Mouse (Mus musculus): ENCODE measurements at regions not wholly inside any gene's neighbourhood (a gene's known extent, or its start where the extent isn't known, plus 50 kb on each side); places are given as distances from the start of the nearest gene placed in this dataset.

DNA sequence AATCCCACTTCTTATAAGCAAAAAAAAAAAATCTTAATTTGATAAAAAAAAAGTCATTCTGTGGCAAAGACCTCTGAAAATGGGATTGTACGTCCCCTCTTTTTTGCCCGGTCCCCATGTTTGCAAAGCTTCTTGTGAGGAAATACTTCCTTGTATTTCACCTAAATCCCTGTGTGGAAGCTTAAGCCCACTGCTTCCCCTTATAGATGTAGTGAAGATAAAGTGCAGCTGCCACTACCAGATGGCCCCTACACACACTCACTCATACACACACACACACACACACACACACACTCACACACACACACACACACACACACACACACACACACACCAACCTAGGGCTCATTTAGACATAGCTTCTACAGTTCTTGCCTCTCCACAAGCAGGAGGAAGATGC is 159.6 kb upstream of the Klf12 start:
- no peaks in the 10 kb centered on the region for H3K4me1 ChIP-seq (ENCODE audit: control insufficient read depth, insufficient read depth, insufficient read length)
- no peaks in the 10 kb centered on the region for H3K36me3 ChIP-seq (ENCODE audit: control insufficient read depth, insufficient read depth, low read length)
- TF ChIP-seq CTCF (IDR thresholded peaks at IDR 0.05; ENCODE audit: extremely low read depth, insufficient read depth, insufficient read length, insufficient replicate concordance): no peak
- TF ChIP-seq POLR2A (IDR thresholded peaks at IDR 0.05; ENCODE audit: low read depth, low read length): no peak
- no peaks in the 10 kb centered on the region for H3K27me3 ChIP-seq (ENCODE audit: control insufficient read depth, insufficient read depth, low read length)
- H3K4me3 ChIP-seq (ENCODE audit: extremely low read depth, insufficient read depth, insufficient read length): no peak overlapping the region
- H3K27ac ChIP-seq (ENCODE audit: insufficient read depth, low read length): no peak overlapping the region
- DNase-seq (ENCODE audit: low read depth in 1 of 2, low spot score in 2 of 2): no peak
- WGBS: 79% methylated on average over 2 of the region's 2 CpGs

DNA sequence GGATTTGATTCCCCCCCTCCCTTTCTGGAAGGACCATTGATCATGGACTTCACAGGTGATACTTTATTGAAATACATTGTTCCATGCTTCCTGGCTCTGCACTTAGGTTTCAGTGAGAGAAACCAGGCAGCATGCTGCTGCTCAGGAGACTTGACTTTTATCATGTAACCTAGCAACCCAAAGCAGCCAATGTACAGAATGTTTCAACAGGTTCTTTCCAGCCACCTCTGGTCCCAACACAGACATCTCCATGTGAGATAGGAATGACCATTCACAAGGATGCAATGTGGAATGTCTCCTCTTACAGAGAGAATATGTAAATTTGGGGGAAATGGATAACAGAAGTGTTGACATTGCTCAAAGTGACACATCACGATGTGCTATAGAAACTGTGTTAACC is 153.1 kb upstream of the Klf12 start:
- Histone ChIP-seq H3K4me1 (ENCODE audit: control insufficient read depth, insufficient read depth, insufficient read length) (no peaks in the 10 kb centered on the region), H3K27ac (ENCODE audit: insufficient read depth, low read length) (no peak overlapping the region), H3K27me3 (ENCODE audit: control insufficient read depth, insufficient read depth, low read length) (no peaks in the 10 kb centered on the region), H3K4me3 (ENCODE audit: extremely low read depth, insufficient read depth, insufficient read length) (no peak overlapping the region), H3K36me3 (ENCODE audit: control insufficient read depth, insufficient read depth, low read length) (no peaks in the 10 kb centered on the region)
- no peak for DNase-seq (ENCODE audit: low read depth in 1 of 2, low spot score in 2 of 2)
- 83% methylated on average over 1 of the region's 1 CpGs for WGBS
- no peak for TF ChIP-seq CTCF (IDR thresholded peaks at IDR 0.05; ENCODE audit: extremely low read depth, insufficient read depth, insufficient read length, insufficient replicate concordance)
- TF ChIP-seq POLR2A (IDR thresholded peaks at IDR 0.05; ENCODE audit: low read depth, low read length): no peak

DNA sequence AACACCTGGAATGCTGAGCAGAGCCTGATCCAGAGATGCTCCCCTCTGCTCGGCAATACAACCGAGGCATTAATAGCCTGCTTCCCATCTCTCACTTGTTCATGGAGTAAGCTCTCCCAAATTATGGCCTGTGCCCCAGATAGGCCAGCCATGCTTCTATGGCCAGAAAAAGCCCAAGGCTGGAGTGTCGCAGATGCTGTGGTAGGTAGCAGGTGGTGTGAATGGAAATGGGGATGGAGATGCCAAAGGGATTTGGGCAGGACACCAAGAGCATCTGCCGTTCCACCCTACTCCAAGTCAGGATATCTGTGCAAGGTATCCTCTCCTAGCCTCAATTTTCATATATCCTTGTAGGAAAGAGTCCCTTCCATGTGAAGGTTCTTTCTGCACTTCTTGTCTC is 145.2 kb upstream of the Klf12 start:
- no peaks in the 10 kb centered on the region; the same call in 1 of the 2 replicates for H3K27me3 ChIP-seq (ENCODE audit: control insufficient read depth, insufficient read depth, low read length)
- no peak overlapping the region for H3K27ac ChIP-seq (ENCODE audit: insufficient read depth, low read length)
- no peaks in the 10 kb centered on the region for H3K4me1 ChIP-seq (ENCODE audit: control insufficient read depth, insufficient read depth, insufficient read length)
- DNase-seq (ENCODE audit: low read depth in 1 of 2, low spot score in 2 of 2): no peak
- H3K4me3 ChIP-seq (ENCODE audit: extremely low read depth, insufficient read depth, insufficient read length): no peak overlapping the region
- 93% methylated on average over 4 of the region's 4 CpGs for WGBS
- no peaks in the 10 kb centered on the region for H3K36me3 ChIP-seq (ENCODE audit: control insufficient read depth, insufficient read depth, low read length)
- no peak for TF ChIP-seq CTCF (IDR thresholded peaks at IDR 0.05; ENCODE audit: extremely low read depth, insufficient read depth, insufficient read length, insufficient replicate concordance)
- no peak for TF ChIP-seq POLR2A (IDR thresholded peaks at IDR 0.05; ENCODE audit: low read depth, low read length)

DNA sequence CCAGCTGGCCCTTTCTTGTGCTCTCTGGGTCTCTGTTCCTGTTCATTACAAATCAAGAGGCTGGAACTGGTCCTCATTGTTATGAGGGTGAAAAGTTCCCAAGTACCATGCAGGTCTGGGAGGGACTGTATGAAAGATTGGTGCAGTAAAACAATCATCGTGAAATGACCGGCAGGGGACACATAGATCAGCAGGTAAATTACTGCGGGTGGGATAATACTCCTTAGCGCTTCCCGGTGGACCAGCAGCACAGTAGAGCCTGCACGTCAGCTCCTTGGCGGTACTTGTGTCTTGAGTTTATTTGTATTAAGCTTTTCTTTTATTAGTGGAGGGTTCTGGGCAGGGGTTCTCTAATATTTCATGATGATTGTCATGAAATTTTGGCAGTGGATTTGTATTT is 141.9 kb upstream of the Klf12 start:
- Histone ChIP-seq H3K27me3 (ENCODE audit: control insufficient read depth, insufficient read depth, low read length) (no peaks in the 10 kb centered on the region), H3K4me1 (ENCODE audit: control insufficient read depth, insufficient read depth, insufficient read length) (no peaks in the 10 kb centered on the region), H3K27ac (ENCODE audit: insufficient read depth, low read length) (no peak overlapping the region), H3K36me3 (ENCODE audit: control insufficient read depth, insufficient read depth, low read length) (no peaks in the 10 kb centered on the region), H3K4me3 (ENCODE audit: extremely low read depth, insufficient read depth, insufficient read length) (no peak overlapping the region)
- 95% methylated on average over 7 of the region's 7 CpGs for WGBS
- no peak for DNase-seq (ENCODE audit: low read depth in 1 of 2, low spot score in 2 of 2)
- TF ChIP-seq CTCF (IDR thresholded peaks at IDR 0.05; ENCODE audit: extremely low read depth, insufficient read depth, insufficient read length, insufficient replicate concordance) (no peak), POLR2A (IDR thresholded peaks at IDR 0.05; ENCODE audit: low read depth, low read length) (no peak)

DNA sequence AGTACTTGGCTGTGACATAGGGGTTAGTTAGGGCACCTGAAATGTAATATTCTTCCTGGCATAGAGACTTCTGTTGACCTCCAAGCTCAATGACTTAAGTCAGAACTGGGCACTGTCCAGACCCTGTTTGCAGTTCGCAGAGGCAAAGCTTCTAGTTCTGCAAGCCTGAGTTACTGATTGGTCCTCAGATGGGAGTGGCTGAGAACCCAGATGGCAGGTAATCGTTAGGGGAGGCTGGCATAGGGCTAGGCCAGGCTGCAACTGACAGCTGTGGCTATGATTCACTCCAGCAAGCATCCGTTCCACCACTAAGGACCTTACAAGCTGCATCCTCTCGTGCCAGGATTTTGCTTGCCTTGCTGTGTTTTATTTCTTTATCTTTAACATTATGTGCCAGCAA is 139.3 kb upstream of the Klf12 start:
- DNase-seq (ENCODE audit: low read depth in 1 of 2, low spot score in 2 of 2): no peak
- TF ChIP-seq POLR2A (IDR thresholded peaks at IDR 0.05; ENCODE audit: low read depth, low read length) (no peak), CTCF (IDR thresholded peaks at IDR 0.05; ENCODE audit: extremely low read depth, insufficient read depth, insufficient read length, insufficient replicate concordance) (no peak)
- no peak overlapping the region for H3K27ac ChIP-seq (ENCODE audit: insufficient read depth, low read length)

DNA sequence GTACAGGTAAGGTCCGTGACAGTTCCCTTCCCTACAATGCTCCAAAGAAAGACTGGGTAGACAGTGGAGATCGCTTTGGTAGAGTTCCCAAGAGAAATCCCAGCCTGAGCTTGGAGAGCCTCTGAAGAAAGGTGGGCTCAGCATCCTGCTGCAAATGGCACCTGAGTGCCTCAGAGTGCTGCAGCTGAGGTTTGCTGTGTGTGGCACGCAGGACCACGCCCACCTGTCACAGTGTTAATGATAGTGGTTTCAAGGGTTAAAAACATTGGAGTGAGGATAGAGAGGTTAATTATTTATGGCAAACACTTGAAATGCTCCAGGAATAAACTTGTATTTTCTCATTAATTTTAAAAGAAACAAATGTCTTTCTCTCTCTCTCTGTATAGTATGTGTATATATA is 137.2 kb upstream of the Klf12 start:
- Histone ChIP-seq H3K4me1 (ENCODE audit: control insufficient read depth, insufficient read depth, insufficient read length) (no peaks in the 10 kb centered on the region), H3K27me3 (ENCODE audit: control insufficient read depth, insufficient read depth, low read length) (no peaks in the 10 kb centered on the region), H3K36me3 (ENCODE audit: control insufficient read depth, insufficient read depth, low read length) (no peaks in the 10 kb centered on the region), H3K27ac (ENCODE audit: insufficient read depth, low read length) (no peak overlapping the region), H3K4me3 (ENCODE audit: extremely low read depth, insufficient read depth, insufficient read length) (no peak overlapping the region)
- TF ChIP-seq CTCF (IDR thresholded peaks at IDR 0.05; ENCODE audit: extremely low read depth, insufficient read depth, insufficient read length, insufficient replicate concordance): no peak
- no peak for TF ChIP-seq POLR2A (IDR thresholded peaks at IDR 0.05; ENCODE audit: low read depth, low read length)
- WGBS: 89% methylated on average over 4 of the region's 4 CpGs
- DNase-seq (ENCODE audit: low read depth in 1 of 2, low spot score in 2 of 2): no peak

More for the DNA sequence above, 139.3 kb upstream of the Klf12 start:
- 69% methylated on average over 4 of the region's 4 CpGs for WGBS
- H3K4me1 ChIP-seq (ENCODE audit: control insufficient read depth, insufficient read depth, insufficient read length): no peaks in the 10 kb centered on the region
- H3K36me3 ChIP-seq (ENCODE audit: control insufficient read depth, insufficient read depth, low read length): no peaks in the 10 kb centered on the region
- H3K4me3 ChIP-seq (ENCODE audit: extremely low read depth, insufficient read depth, insufficient read length): no peak overlapping the region
- H3K27me3 ChIP-seq (ENCODE audit: control insufficient read depth, insufficient read depth, low read length): no peaks in the 10 kb centered on the region

DNA sequence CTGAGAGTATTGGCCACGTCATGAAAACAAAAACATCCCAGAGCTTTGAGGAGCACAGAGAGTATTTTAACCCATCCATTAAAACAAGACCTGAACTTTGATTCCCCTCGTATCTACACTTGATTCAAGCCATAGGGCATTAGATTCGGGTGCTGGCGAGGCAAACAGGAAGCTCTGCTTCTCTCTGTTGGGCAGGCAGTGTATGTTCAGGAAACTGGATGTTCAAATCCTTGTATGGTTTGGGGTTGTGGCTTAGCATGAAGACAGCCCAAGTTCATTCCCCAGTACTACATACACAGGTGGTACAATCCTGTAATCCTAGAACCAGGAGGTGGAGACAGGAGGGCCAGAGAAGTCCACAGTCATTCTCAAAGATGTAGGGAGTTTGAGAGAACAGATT is 130.6 kb upstream of the Klf12 start:
- H3K27ac ChIP-seq (ENCODE audit: insufficient read depth, low read length): no peak overlapping the region
- WGBS: 17% methylated on average over 4 of the region's 4 CpGs
- DNase-seq (ENCODE audit: low read depth in 1 of 2, low spot score in 2 of 2): no peak

More for the DNA sequence above, 130.6 kb upstream of the Klf12 start:
- H3K27me3 ChIP-seq (ENCODE audit: control insufficient read depth, insufficient read depth, low read length): no peaks in the 10 kb centered on the region
- H3K4me3 ChIP-seq (ENCODE audit: extremely low read depth, insufficient read depth, insufficient read length): no peak overlapping the region
- no peak for TF ChIP-seq POLR2A (IDR thresholded peaks at IDR 0.05; ENCODE audit: low read depth, low read length)
- no peaks in the 10 kb centered on the region for H3K36me3 ChIP-seq (ENCODE audit: control insufficient read depth, insufficient read depth, low read length)
- H3K4me1 ChIP-seq (ENCODE audit: control insufficient read depth, insufficient read depth, insufficient read length): no peaks in the 10 kb centered on the region

All from spleen, adult 2 months (tissue).